Mouse (Mus musculus): ENCODE results near the gene Urb2.

- no peak for TF ChIP-seq CTCF (IDR thresholded peaks at IDR 0.05; ENCODE audit: low read depth, low read length)
- no peak for TF ChIP-seq POLR2AphosphoS5 (IDR thresholded peaks at IDR 0.05; ENCODE audit: insufficient replicate concordance, low read depth, low read length)
These were observed 57.7 kb downstream of the Urb2 start for GRCm38 (mm10) chr8:124078969-124079368.

All from G1E (cell line).